In genomic region chr8:105269075-105269458, GRCm38 (mm10) we compare ENCODE assay signal across 8 mouse cellular contexts. TPM values are rescaled to one million over a fixed set of nuclear protein-coding genes. Genes with fewer than 3 reads are reported as not detected.
DNase-seq lines count a peak whose midpoint lies in the region; ATAC-seq and TF ChIP-seq lines count a peak whose summit lies in the region.

No protein-coding gene starts in this region.

- peaks cover 17% of the 10 kb centered on the region for H3K4me1 ChIP-seq in hindbrain, postnatal 0 days (ENCODE audit: insufficient read depth, low read length)
- H3K4me1 ChIP-seq in lung, postnatal 0 days (ENCODE audit: insufficient read depth, low read depth, low read length): peaks cover 26% of the 10 kb centered on the region

- H3K4me2 ChIP-seq in hindbrain, postnatal 0 days (ENCODE audit: low read depth, low read length): peak overlapping the region; percentile 85
- peak overlapping the region; percentile 86 for H3K4me2 ChIP-seq in lung, postnatal 0 days (replicated peaks; ENCODE audit: low read depth, low read length)

- TF ChIP-seq EP300 in lung, postnatal 0 days (IDR thresholded peaks at IDR 0.05): 0 out of 2 replicates have a peak, but pooled peaks have one; percentile 30

- no peaks in the 10 kb centered on the region for H3K36me3 ChIP-seq in hindbrain, postnatal 0 days (ENCODE audit: insufficient read depth, low read length)
- no peaks in the 10 kb centered on the region for H3K36me3 ChIP-seq in lung, postnatal 0 days (ENCODE audit: insufficient read depth, low read length)

- H3K9me3 ChIP-seq in hindbrain, postnatal 0 days (ENCODE audit: low read length): no peaks in the 10 kb centered on the region
- H3K9me3 ChIP-seq in lung, postnatal 0 days (ENCODE audit: low read length): no peaks in the 10 kb centered on the region

- H3K27ac ChIP-seq in hindbrain, postnatal 0 days: peak overlapping the region; percentile 41; the same call in 1 of the 2 replicates
- peak overlapping the region; percentile 79 for H3K27ac ChIP-seq in lung, postnatal 0 days (ENCODE audit: low read length)

- under 1% methylated on average over 10 of the region's 10 CpGs for WGBS in hindbrain, postnatal 0 days
- 7% methylated on average over 10 of the region's 10 CpGs for WGBS in lung, postnatal 0 days

- peak overlapping the region; percentile 54 for H3K9ac ChIP-seq in hindbrain, postnatal 0 days (replicated peaks; ENCODE audit: low read length)
- peak overlapping the region; percentile 19; the same call in 1 of the 2 replicates for H3K9ac ChIP-seq in lung, postnatal 0 days (replicated peaks; ENCODE audit: low read depth)

- peak; percentile 16; the same call in 1 of the 2 replicates for ATAC-seq in hindbrain, postnatal 0 days
- peak; percentile 69 for ATAC-seq in lung, postnatal 0 days
- ATAC-seq in CD4-positive, CD25-positive, alpha-beta regulatory T cell, adult 4 months: no peak

- peak overlapping the region; percentile 46 for H3K4me3 ChIP-seq in hindbrain, postnatal 0 days (ENCODE audit: low read length)
- H3K4me3 ChIP-seq in lung, postnatal 0 days (ENCODE audit: low read depth, low read length): peak overlapping the region; percentile 43

- no peak for TF ChIP-seq CTCF in hindbrain, postnatal 0 days (IDR thresholded peaks at IDR 0.05; ENCODE audit: low read depth)
- TF ChIP-seq CTCF in lung, postnatal 0 days (IDR thresholded peaks at IDR 0.05): no peak

- peaks cover 45% of the 10 kb centered on the region for H3K27me3 ChIP-seq in hindbrain, postnatal 0 days (ENCODE audit: insufficient read depth, low read length)
- H3K27me3 ChIP-seq in lung, postnatal 0 days (replicated peaks; ENCODE audit: insufficient read depth, low read length): peaks cover 46% of the 10 kb centered on the region

- peak; percentile 34 for DNase-seq in adrenal gland, adult 2 months
- no peak for DNase-seq in adrenal gland, adult 18-20 months (ENCODE audit: low spot score in 2 of 2)
- peak; percentile 35 for DNase-seq in NIH3T3 (ENCODE audit: low read depth)
- DNase-seq in hindbrain, postnatal 0 days (ENCODE audit: low spot score): no peak
- DNase-seq in lung, postnatal 0 days (ENCODE audit: low spot score): peak; percentile 77
- no peak for DNase-seq in layer of hippocampus, adult 18-20 months (ENCODE audit: low spot score in 2 of 2)
- DNase-seq in c-Kit-positive CD71-positive TER-119-positive erythroid progenitor cells, embryonic 14.5 days (ENCODE audit: low spot score): no peak

RNA-seq across cellular contexts. Expression of gene Hsf4, which starts 0.5 kb away (rescaled TPM):
- 1 to 10 TPM; 2.3 TPM for total RNA-seq in adrenal gland, adult 2 months (2021)
- 1.8 and 2.3 TPM in 2 replicates for polyA plus RNA-seq in adrenal gland, adult 2 months (2012; rRNA removed)
- 1 to 10 TPM; 2.2 to 4.3 TPM for total RNA-seq in adrenal gland, adult 18-20 months (2021)
- total RNA-seq in hindbrain, postnatal 0 days (2014; rRNA removed): 0.63 TPM in 1 of 2 replicates, not detected in the other
- 1.4 and 1.5 TPM in 2 replicates for polyA plus RNA-seq in hindbrain, postnatal 0 days (2015; fragmentation: Nextera tagmentation; extraction: Ambion mirVana)
- 1.7 and 2.0 TPM in 2 replicates for polyA plus RNA-seq in lung, postnatal 0 days (2015; fragmentation: Nextera tagmentation; extraction: Ambion mirVana)
- total RNA-seq in layer of hippocampus, adult 18-20 months (2021): 10 to 100 TPM; 11.5 to 13.0 TPM
- polyA plus RNA-seq in CD4-positive, CD25-positive, alpha-beta regulatory T cell, adult 4 months (2017; shearing (Covaris generic)): under 1 TPM; 0.26 to 0.39 TPM

RNA-seq across cellular contexts. Expression of gene Fbxl8, which starts 4.6 kb away (rescaled TPM):
- total RNA-seq in adrenal gland, adult 2 months (2021): 1 to 10 TPM; 3.3 to 4.0 TPM
- polyA plus RNA-seq in adrenal gland, adult 2 months (2012; rRNA removed): 10.4 and 11.5 TPM in 2 replicates
- 1 to 10 TPM; 3.7 to 4.3 TPM for total RNA-seq in adrenal gland, adult 18-20 months (2021)
- 0.50 and 3.1 TPM in 2 replicates for total RNA-seq in hindbrain, postnatal 0 days (2014; rRNA removed)
- polyA plus RNA-seq in hindbrain, postnatal 0 days (2015; fragmentation: Nextera tagmentation; extraction: Ambion mirVana): 1.2 and 1.3 TPM in 2 replicates
- 6.0 and 6.6 TPM in 2 replicates for polyA plus RNA-seq in lung, postnatal 0 days (2015; fragmentation: Nextera tagmentation; extraction: Ambion mirVana)
- total RNA-seq in layer of hippocampus, adult 18-20 months (2021): 1 to 10 TPM; 1.0 to 1.1 TPM
- 10 to 100 TPM; 16.5 to 27.6 TPM for polyA plus RNA-seq in CD4-positive, CD25-positive, alpha-beta regulatory T cell, adult 4 months (2017; shearing (Covaris generic))

RNA-seq across cellular contexts. Expression of gene Tradd, which starts 4.7 kb away (rescaled TPM):
- total RNA-seq in adrenal gland, adult 2 months (2021): 10 to 100 TPM; 11.7 to 12.4 TPM
- polyA plus RNA-seq in adrenal gland, adult 2 months (2012; rRNA removed): 26.3 and 26.5 TPM in 2 replicates
- total RNA-seq in adrenal gland, adult 18-20 months (2021): 10 to 100 TPM; 13.1 to 15.5 TPM
- 11.5 and 15.6 TPM in 2 replicates for total RNA-seq in hindbrain, postnatal 0 days (2014; rRNA removed)
- 14.6 and 14.9 TPM in 2 replicates for polyA plus RNA-seq in hindbrain, postnatal 0 days (2015; fragmentation: Nextera tagmentation; extraction: Ambion mirVana)
- polyA plus RNA-seq in lung, postnatal 0 days (2015; fragmentation: Nextera tagmentation; extraction: Ambion mirVana): 35.5 and 35.8 TPM in 2 replicates
- 1 to 10 TPM; 7.8 to 8.5 TPM for total RNA-seq in layer of hippocampus, adult 18-20 months (2021)
- polyA plus RNA-seq in CD4-positive, CD25-positive, alpha-beta regulatory T cell, adult 4 months (2017; shearing (Covaris generic)): 10 to 100 TPM; 58.1 to 76.0 TPM

RNA-seq across cellular contexts. Expression of gene Nol3, which starts 6.9 kb away (rescaled TPM):
- 10 to 100 TPM in 1 of 2 experiments, 1 to 10 TPM in 1; 6.2 to 10.3 TPM for total RNA-seq in adrenal gland, adult 2 months (2021)
- 4.4 and 5.3 TPM in 2 replicates for polyA plus RNA-seq in adrenal gland, adult 2 months (2012; rRNA removed)
- 10 to 100 TPM in 1 of 2 experiments, 1 to 10 TPM in 1; 6.7 to 20.3 TPM for total RNA-seq in adrenal gland, adult 18-20 months (2021)
- 2.1 and 2.6 TPM in 2 replicates for total RNA-seq in hindbrain, postnatal 0 days (2014; rRNA removed)
- polyA plus RNA-seq in hindbrain, postnatal 0 days (2015; fragmentation: Nextera tagmentation; extraction: Ambion mirVana): 6.6 and 6.9 TPM in 2 replicates
- 1.3 and 1.5 TPM in 2 replicates for polyA plus RNA-seq in lung, postnatal 0 days (2015; fragmentation: Nextera tagmentation; extraction: Ambion mirVana)
- total RNA-seq in layer of hippocampus, adult 18-20 months (2021): 10 to 100 TPM; 10.4 to 10.9 TPM
- polyA plus RNA-seq in CD4-positive, CD25-positive, alpha-beta regulatory T cell, adult 4 months (2017; shearing (Covaris generic)): under 1 TPM in 1 of 2 experiments, not detected in 1; 0.15 TPM

RNA-seq across cellular contexts. Expression of gene B3gnt9, which starts 14.1 kb away (rescaled TPM):
- total RNA-seq in adrenal gland, adult 2 months (2021): 1 to 10 TPM; 3.1 to 5.0 TPM
- polyA plus RNA-seq in adrenal gland, adult 2 months (2012; rRNA removed): 15.2 and 28.9 TPM in 2 replicates
- 1 to 10 TPM; 2.7 to 3.2 TPM for total RNA-seq in adrenal gland, adult 18-20 months (2021)
- total RNA-seq in hindbrain, postnatal 0 days (2014; rRNA removed): 17.4 and 18.8 TPM in 2 replicates
- 10.4 and 10.7 TPM in 2 replicates for polyA plus RNA-seq in hindbrain, postnatal 0 days (2015; fragmentation: Nextera tagmentation; extraction: Ambion mirVana)
- polyA plus RNA-seq in lung, postnatal 0 days (2015; fragmentation: Nextera tagmentation; extraction: Ambion mirVana): 24.6 and 24.8 TPM in 2 replicates
- total RNA-seq in layer of hippocampus, adult 18-20 months (2021): 1 to 10 TPM; 3.3 to 3.8 TPM
- polyA plus RNA-seq in CD4-positive, CD25-positive, alpha-beta regulatory T cell, adult 4 months (2017; shearing (Covaris generic)): under 1 TPM; 0.33 to 0.47 TPM

Comparison
In these comparisons a context has a peak if more than half of its experiments do, and no peak if none do; other contexts are left out.
1. DNase-seq: peak in adrenal gland, adult 2 months (single experiment), NIH3T3 (single experiment) and lung, postnatal 0 days (single experiment); none in adrenal gland, adult 18-20 months (0 of 2), hindbrain, postnatal 0 days (single experiment), layer of hippocampus, adult 18-20 months (0 of 2) and c-Kit-positive CD71-positive TER-119-positive erythroid progenitor cells, embryonic 14.5 days (single experiment).